Mouse (Mus musculus) intestine, embryonic 14.5 days (tissue): ENCODE measurements at regions not wholly inside any gene's neighbourhood (a gene's known extent, or its start where the extent isn't known, plus 50 kb on each side); places are given as distances from the start of the nearest gene placed in this dataset.

Experiments used
- ATAC-seq: fragments of 200-750 bp; cut with Nextera tagmentation; replicated peaks from 2 replicates; pipeline ENCODE4 v1.8.0; 2017; ENCODE audit warnings: low read depth, moderate number of reproducible peaks, moderate TSS enrichment, moderate library complexity; ENCODE audit not compliant: low FRiP score, low TSS enrichment
- DNase-seq: peaks from one replicate; pipeline ENCODE4 v3.0.0-alpha.2; 2018; ENCODE audit warnings: low spot score
- H3K27ac ChIP-seq: fragments of 300-500 bp; sonication (generic); 2 replicates; pipeline ENCODE4 v1.5.1; 2014; ENCODE audit warnings: low read depth, mild to moderate bottlenecking, control low read depth
- H3K27me3 ChIP-seq: fragments of 300-500 bp; sonication (generic); replicated peaks from 2 replicates; pipeline ENCODE4 v1.6.1; 2014; ENCODE audit warnings: low read length, control low read depth; ENCODE audit not compliant: control insufficient read depth, insufficient read depth
- H3K36me3 ChIP-seq: fragments of 300-500 bp; sonication (generic); 2 replicates; pipeline ENCODE4 v1.6.1; 2014; ENCODE audit warnings: low read length, control low read depth; ENCODE audit not compliant: control insufficient read depth, insufficient read depth
- H3K4me1 ChIP-seq: fragments of 300-500 bp; sonication (generic); replicated peaks from 2 replicates; pipeline ENCODE4 v1.6.1; 2014; ENCODE audit warnings: low read length, control low read depth, mixed read lengths; ENCODE audit not compliant: control insufficient read depth, insufficient read depth
- H3K4me2 ChIP-seq: fragments of 300-500 bp; sonication (generic); 2 replicates; pipeline ENCODE4 v1.6.1; 2014; ENCODE audit warnings: low read length
- H3K4me3 ChIP-seq: fragments of 300-500 bp; sonication (generic); 2 replicates; pipeline ENCODE4 v1.5.1; 2014; ENCODE audit warnings: low read depth, low read length, control low read depth, mixed read lengths
- H3K9ac ChIP-seq: fragments of 300-500 bp; sonication (generic); 2 replicates; pipeline ENCODE4 v1.6.1; 2014; ENCODE audit warnings: mild to moderate bottlenecking, low read length
- H3K9me3 ChIP-seq: fragments of 300-500 bp; sonication (generic); 2 replicates; pipeline ENCODE4 v1.6.1; 2016; ENCODE audit warnings: low read length, control low read depth; ENCODE audit not compliant: control insufficient read depth
- WGBS: fragments of 180-500 bp; shearing (Covaris S2); extraction: QIAGEN DNeasy Blood & Tissue Kit; methylation state at CpG from one replicate; pipeline ENCODE4 v1.1.7; 2014; 5-methylcytosine and 5-hydroxymethylcytosine counted together

- H3K9me3 ChIP-seq: no peaks in the 10 kb centered on the region
- ATAC-seq (no peak), DNase-seq (no peak)
- no peaks in the 10 kb centered on the region for H3K4me1 ChIP-seq
- no peak overlapping the region for H3K27ac ChIP-seq
- no peak overlapping the region for H3K9ac ChIP-seq
- no peak overlapping the region for H3K4me2 ChIP-seq
- H3K36me3 ChIP-seq: no peaks in the 10 kb centered on the region
- no peak overlapping the region for H3K4me3 ChIP-seq
- 87% methylated on average over 2 of the region's 2 CpGs for WGBS
- no peaks in the 10 kb centered on the region for H3K27me3 ChIP-seq
Observed at GRCm38 (mm10) chr13:39566491-39566890, 605.8 kb upstream of the Slc35b3 start.

- Histone ChIP-seq H3K4me2 (peak overlapping the region; percentile 15; the same call in 1 of the 2 replicates), H3K4me1 (no peaks in the 10 kb centered on the region), H3K9ac (no peak overlapping the region), H3K36me3 (no peaks in the 10 kb centered on the region), H3K9me3 (no peaks in the 10 kb centered on the region), H3K27me3 (no peaks in the 10 kb centered on the region), H3K4me3 (no peak overlapping the region), H3K27ac (no peak overlapping the region)
- 27% methylated on average over 14 of the region's 14 CpGs for WGBS
- DNase-seq (no peak), ATAC-seq (no peak)
Observed at GRCm38 (mm10) chr13:39537724-39538440, 577.2 kb upstream of the Slc35b3 start.

- no peaks in the 10 kb centered on the region for H3K9me3 ChIP-seq
- no peak overlapping the region for H3K4me2 ChIP-seq
- H3K9ac ChIP-seq: no peak overlapping the region
- H3K27ac ChIP-seq: no peak overlapping the region
- H3K27me3 ChIP-seq: no peaks in the 10 kb centered on the region
- WGBS: 83% methylated on average over 1 of the region's 1 CpGs
- H3K4me3 ChIP-seq: no peak overlapping the region
- ATAC-seq (no peak), DNase-seq (no peak)
- H3K4me1 ChIP-seq: no peaks in the 10 kb centered on the region
- no peaks in the 10 kb centered on the region for H3K36me3 ChIP-seq
Observed at GRCm38 (mm10) chr13:39526469-39526868, 565.8 kb upstream of the Slc35b3 start.

GRCm38 (mm10) chr13:39523856-39524301 lies 563.2 kb upstream of the Slc35b3 start:
- no peaks in the 10 kb centered on the region for H3K4me1 ChIP-seq
- DNase-seq (no peak), ATAC-seq (no peak)
- 71% methylated on average over 9 of the region's 9 CpGs for WGBS
- no peak overlapping the region for H3K4me2 ChIP-seq
- H3K27ac ChIP-seq: no peak overlapping the region
- H3K36me3 ChIP-seq: no peaks in the 10 kb centered on the region
- H3K27me3 ChIP-seq: no peaks in the 10 kb centered on the region
- H3K4me3 ChIP-seq: no peak overlapping the region
- H3K9ac ChIP-seq: no peak overlapping the region
- no peaks in the 10 kb centered on the region for H3K9me3 ChIP-seq

- Histone ChIP-seq H3K27ac (no peak overlapping the region), H3K4me3 (no peak overlapping the region), H3K4me1 (no peaks in the 10 kb centered on the region), H3K9ac (no peak overlapping the region), H3K4me2 (no peak overlapping the region), H3K9me3 (no peaks in the 10 kb centered on the region), H3K27me3 (no peaks in the 10 kb centered on the region), H3K36me3 (no peaks in the 10 kb centered on the region)
- no peak for DNase-seq
- no peak for ATAC-seq
- WGBS: 41% methylated on average over 5 of the region's 5 CpGs
Observed at GRCm38 (mm10) chr13:39523246-39523850, 562.7 kb upstream of the Slc35b3 start.

DNA sequence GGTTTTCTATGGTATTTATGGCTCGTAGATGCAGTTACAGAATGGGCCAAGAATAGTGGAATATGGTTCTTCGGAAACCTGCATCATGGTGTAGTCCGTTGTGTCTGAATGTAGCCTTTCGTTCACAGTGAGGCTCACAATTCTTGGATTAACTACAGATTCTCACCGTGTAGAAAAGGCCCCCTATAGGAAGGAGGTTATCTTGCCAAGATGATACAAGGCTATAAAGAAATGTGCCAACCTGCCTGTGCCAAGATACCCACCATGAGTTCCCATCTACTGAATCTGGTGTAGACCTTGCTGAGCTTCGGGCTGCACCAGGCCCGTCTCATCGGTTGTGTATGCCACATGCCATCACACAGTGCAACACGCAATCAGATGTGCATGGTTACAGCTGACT lies 560.2 kb upstream of the Slc35b3 start:
- H3K27ac ChIP-seq: no peak overlapping the region
- no peak overlapping the region for H3K9ac ChIP-seq
- H3K9me3 ChIP-seq: no peaks in the 10 kb centered on the region
- no peaks in the 10 kb centered on the region for H3K36me3 ChIP-seq
- H3K4me1 ChIP-seq: no peaks in the 10 kb centered on the region
- DNase-seq (no peak), ATAC-seq (no peak)
- no peak overlapping the region for H3K4me2 ChIP-seq
- 94% methylated on average over 9 of the region's 9 CpGs for WGBS
- no peaks in the 10 kb centered on the region for H3K27me3 ChIP-seq
- H3K4me3 ChIP-seq: no peak overlapping the region

GRCm38 (mm10) chr13:39516106-39516505 lies 555.4 kb upstream of the Slc35b3 start:
- 47% methylated on average over 8 of the region's 8 CpGs for WGBS
- DNase-seq (no peak), ATAC-seq (no peak)
- H3K4me3 ChIP-seq: no peak overlapping the region
- no peak overlapping the region for H3K27ac ChIP-seq
- H3K4me1 ChIP-seq: no peaks in the 10 kb centered on the region
- no peaks in the 10 kb centered on the region for H3K27me3 ChIP-seq
- H3K9me3 ChIP-seq: no peaks in the 10 kb centered on the region
- no peaks in the 10 kb centered on the region for H3K36me3 ChIP-seq
- H3K4me2 ChIP-seq: no peak overlapping the region
- H3K9ac ChIP-seq: no peak overlapping the region

- WGBS: 64% methylated on average over 7 of the region's 7 CpGs
- DNase-seq: no peak
- Histone ChIP-seq H3K4me2 (no peak overlapping the region), H3K27ac (no peak overlapping the region), H3K9ac (no peak overlapping the region), H3K27me3 (no peaks in the 10 kb centered on the region), H3K4me1 (no peaks in the 10 kb centered on the region), H3K9me3 (no peaks in the 10 kb centered on the region), H3K4me3 (no peak overlapping the region), H3K36me3 (no peaks in the 10 kb centered on the region)
- no peak for ATAC-seq
Observed at GRCm38 (mm10) chr13:39489806-39490205, 529.1 kb upstream of the Slc35b3 start.

GRCm38 (mm10) chr13:39472621-39473020 lies 511.9 kb upstream of the Slc35b3 start:
- no peaks in the 10 kb centered on the region for H3K4me1 ChIP-seq
- no peak overlapping the region for H3K4me2 ChIP-seq

More at GRCm38 (mm10) chr13:39472621-39473020, 511.9 kb upstream of the Slc35b3 start:
- ATAC-seq (no peak), DNase-seq (no peak)
- no peak overlapping the region for H3K9ac ChIP-seq
- WGBS: 61% methylated on average over 6 of the region's 6 CpGs
- no peak overlapping the region for H3K27ac ChIP-seq
- no peaks in the 10 kb centered on the region for H3K27me3 ChIP-seq
- H3K36me3 ChIP-seq: no peaks in the 10 kb centered on the region
- no peaks in the 10 kb centered on the region for H3K9me3 ChIP-seq
- no peak overlapping the region for H3K4me3 ChIP-seq
